Mouse (Mus musculus): ENCODE results near the gene Mxd1.

The Mxd1 gene

GRCm38 (mm10) chr6:86668580-86669239 lies at the start of gene Mxd1:
Gene Mxd1 (minus strand): TSS chr6:86669161.
- no peak for DNase-seq

- no peak for DNase-seq
These were observed 39.3 kb upstream of the Mxd1 start for GRCm38 (mm10) chr6:86708072-86708774.

- DNase-seq: no peak
These were observed 33.6 kb upstream of the Mxd1 start for GRCm38 (mm10) chr6:86702577-86702976.

GRCm38 (mm10) chr6:86697903-86698302 lies 28.9 kb upstream of the Mxd1 start:
- no peak for DNase-seq

GRCm38 (mm10) chr6:86696213-86696612 lies 27.3 kb upstream of the Mxd1 start:
- no peak for DNase-seq

GRCm38 (mm10) chr6:86694465-86694864 lies 25.5 kb upstream of the Mxd1 start:
- DNase-seq: peak; percentile 73

GRCm38 (mm10) chr6:86689671-86690070 lies 20.7 kb upstream of the Mxd1 start:
- no peak for DNase-seq

- DNase-seq: no peak
These were observed 18.0 kb upstream of the Mxd1 start for GRCm38 (mm10) chr6:86686971-86687370.

- DNase-seq: peak; percentile 9
These were observed 15.7 kb upstream of the Mxd1 start for GRCm38 (mm10) chr6:86684655-86685011.

GRCm38 (mm10) chr6:86683872-86684654 lies 15.1 kb upstream of the Mxd1 start, which contains the start of gene Snrnp27:
Gene Snrnp27 (minus strand): TSS chr6:86684522.
- peak; percentile 92 for DNase-seq

- no peak for DNase-seq
These were observed 12.3 kb upstream of the Mxd1 start for GRCm38 (mm10) chr6:86681289-86681688.

GRCm38 (mm10) chr6:86678341-86678740 lies 9.4 kb upstream of the Mxd1 start:
- no peak for DNase-seq

GRCm38 (mm10) chr6:86670873-86671272 lies 1.9 kb upstream of the Mxd1 start:
- peak; percentile 70 for DNase-seq

- peak; percentile 100 for DNase-seq
These were observed 323 bp upstream of the Mxd1 start for GRCm38 (mm10) chr6:86669240-86669727.

GRCm38 (mm10) chr6:86667061-86667460 lies 1.9 kb downstream of the Mxd1 start:
- no peak for DNase-seq

GRCm38 (mm10) chr6:86665560-86666307 lies 3.2 kb downstream of the Mxd1 start:
- DNase-seq: no peak

- no peak for DNase-seq
These were observed 3.9 kb downstream of the Mxd1 start for GRCm38 (mm10) chr6:86665076-86665475.

- DNase-seq: no peak
These were observed 8.6 kb downstream of the Mxd1 start for GRCm38 (mm10) chr6:86660161-86660877.

GRCm38 (mm10) chr6:86658501-86658900 lies 10.5 kb downstream of the Mxd1 start:
- no peak for DNase-seq

- no peak for DNase-seq
These were observed 14.6 kb downstream of the Mxd1 start for GRCm38 (mm10) chr6:86654270-86654916.

- no peak for DNase-seq
These were observed 15.9 kb downstream of the Mxd1 start for GRCm38 (mm10) chr6:86653026-86653425.

GRCm38 (mm10) chr6:86646143-86646542 lies 22.8 kb downstream of the Mxd1 start:
- no peak for DNase-seq
